Comparison of ENCODE assay signal across 23 mouse cellular contexts in the genomic region with DNA sequence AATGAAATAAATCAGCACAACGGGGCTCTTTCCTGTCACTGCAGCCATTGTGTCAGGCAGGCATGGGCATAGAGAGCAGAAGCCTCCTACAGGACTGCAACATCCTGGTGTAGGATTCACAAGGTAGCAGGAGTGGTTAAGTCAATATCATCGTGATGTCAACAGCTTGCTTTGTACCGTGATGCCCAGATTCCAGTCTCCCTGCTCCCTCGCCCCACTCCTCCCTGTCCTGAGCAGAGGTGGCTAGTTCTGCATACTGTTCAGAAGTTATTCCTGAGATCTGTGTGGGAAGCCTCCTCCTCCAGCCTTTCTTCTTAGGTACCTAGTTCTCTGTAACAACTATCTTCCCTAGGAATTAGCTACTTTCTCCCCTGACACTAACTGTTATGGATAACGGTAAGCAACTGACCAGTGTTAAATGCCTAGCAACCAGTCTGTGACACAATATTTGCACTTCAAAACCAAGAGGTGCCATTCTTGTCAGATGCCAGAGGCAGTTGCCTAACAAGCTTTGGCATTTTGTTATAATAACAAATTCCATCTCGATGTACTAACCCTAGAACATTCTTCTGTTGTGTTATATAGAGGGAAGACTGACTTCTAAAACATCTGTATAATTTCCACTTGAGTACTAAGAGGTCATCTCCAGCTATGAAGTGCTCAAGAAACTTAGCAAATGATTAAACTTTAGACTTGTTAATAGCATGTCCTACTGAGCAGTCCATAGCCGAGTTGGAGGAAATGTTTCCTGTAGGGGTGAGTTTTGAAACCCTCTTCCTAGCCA. TPM values are rescaled to one million over a fixed set of nuclear protein-coding genes. Genes with fewer than 3 reads are reported as not detected.
DNase-seq lines count a peak whose midpoint lies in the region; ATAC-seq and TF ChIP-seq lines count a peak whose summit lies in the region.
"Had no signal": no experiment of that assay in that cellular context is flagged by ENCODE, and none has a peak within 500 bp of the region (broad histone marks: within the 10 kb centered on the region; RNA-seq: fewer than 3 reads in every experiment).

No protein-coding gene starts in this region.

- H3K27me3 ChIP-seq in lung, postnatal 0 days (replicated peaks; ENCODE audit: insufficient read depth, low read length), result no peaks in the 10 kb centered on the region
- no peaks in the 10 kb centered on the region for H3K27me3 ChIP-seq in Patski
- H3K27me3 ChIP-seq in midbrain, embryonic 15.5 days (replicated peaks), result no peaks in the 10 kb centered on the region
- H3K27me3 ChIP-seq: embryonic facial prominence, embryonic 13.5 days; forebrain, embryonic 12.5 days had no signal

- H3K9ac ChIP-seq in lung, postnatal 0 days (replicated peaks; ENCODE audit: low read depth), result no peak overlapping the region
- no peak overlapping the region for H3K9ac ChIP-seq in midbrain, embryonic 15.5 days
- H3K9ac ChIP-seq: embryonic facial prominence, embryonic 13.5 days; forebrain, embryonic 12.5 days; hindbrain, embryonic 14.5 days had no signal

- H3K4me1 ChIP-seq in lung, postnatal 0 days (ENCODE audit: insufficient read depth, low read depth, low read length), result no peaks in the 10 kb centered on the region
- H3K4me1 ChIP-seq in midbrain, embryonic 15.5 days, result no peaks in the 10 kb centered on the region
- H3K4me1 ChIP-seq: embryonic facial prominence, embryonic 13.5 days; forebrain, embryonic 12.5 days; hindbrain, embryonic 10.5 days had no signal

- H3K4me3 ChIP-seq in lung, postnatal 0 days (ENCODE audit: low read depth, low read length), result no peak overlapping the region
- no peak overlapping the region for H3K4me3 ChIP-seq in midbrain, embryonic 15.5 days
- H3K4me3 ChIP-seq: embryonic facial prominence, embryonic 13.5 days; forebrain, embryonic 12.5 days; heart, embryonic 10.5 days; hindbrain, embryonic 10.5 days had no signal

- H3K27ac ChIP-seq in lung, postnatal 0 days (ENCODE audit: low read length), result peak overlapping the region; percentile 43
- no peak overlapping the region for H3K27ac ChIP-seq in midbrain, embryonic 15.5 days
- H3K27ac ChIP-seq: embryonic facial prominence, embryonic 13.5 days; forebrain, embryonic 12.5 days; heart, embryonic 10.5 days; hindbrain, embryonic 10.5 days; hindbrain, embryonic 14.5 days had no signal

- POLR2A ChIA-PET in Patski (lab: Charles Lee), result no interaction called here

- CTCF ChIA-PET in Patski (lab: Charles Lee), result interaction anchor here (1.3 to 2.5 kb wide), 3 partner anchors 12 to 425 kb away, joined by 3 to 8 read pairs (median 5); partner anchors contain the start of gene Msh3

- no peak for DNase-seq in frontal cortex, postnatal 36 days (ENCODE audit: low spot score in 2 of 2)
- DNase-seq in lung, postnatal 0 days (ENCODE audit: low spot score), result peak; percentile 80
- DNase-seq in lung, postnatal 14 days, result no peak
- no peak for DNase-seq in Patski (ENCODE audit: low read depth, low spot score)
- peak; percentile 42 for DNase-seq in lung, postnatal 36 days
- DNase-seq: adrenal gland, postnatal 10 days; B cell, adult 2 months; cerebellum, adult 18-20 months; cerebellum, adult 9-11 months; cerebellum, postnatal 36 days; gastrocnemius, postnatal 36 days; heart, adult 18-20 months; heart, postnatal 14 days had no signal

- in situ Hi-C loops in Patski (cut with MboI; ENCODE audit: low pct_unique_long_range_greater_than_20kb), result loop anchor here (25.0 kb wide), 1 partner anchor 107 kb away; no protein-coding TSS in a partner anchor

- TF ChIP-seq CTCF in lung, postnatal 0 days (IDR thresholded peaks at IDR 0.05), result no peak
- TF ChIP-seq CTCF in Patski (IDR thresholded peaks at IDR 0.05), result no peak

- peak; percentile 99 for TF ChIP-seq EP300 in lung, postnatal 0 days (IDR thresholded peaks at IDR 0.05)

- ATAC-seq in frontal cortex, adult (ENCODE audit: low TSS enrichment), result peak; percentile 86
- peak; percentile 89 for ATAC-seq in lung, postnatal 0 days
- ATAC-seq in Patski, result peak; percentile 84
- ATAC-seq in midbrain, embryonic 15.5 days (replicated peaks), result no peak
- ATAC-seq: CD4-positive, CD25-positive, alpha-beta regulatory T cell, adult 4 months; forebrain, embryonic 16.5 days had no signal

- no peak overlapping the region for H3K4me2 ChIP-seq in lung, postnatal 0 days (replicated peaks; ENCODE audit: low read depth, low read length)
- no peak overlapping the region for H3K4me2 ChIP-seq in midbrain, embryonic 15.5 days
- H3K4me2 ChIP-seq: embryonic facial prominence, embryonic 13.5 days; forebrain, embryonic 12.5 days; hindbrain, embryonic 14.5 days had no signal

- H3K9me3 ChIP-seq in lung, postnatal 0 days (ENCODE audit: low read length), result no peaks in the 10 kb centered on the region
- no peaks in the 10 kb centered on the region for H3K9me3 ChIP-seq in midbrain, embryonic 15.5 days
- H3K9me3 ChIP-seq: embryonic facial prominence, embryonic 13.5 days; forebrain, embryonic 12.5 days; G1E; heart, embryonic 10.5 days; hindbrain, embryonic 10.5 days had no signal

- H3K36me3 ChIP-seq in lung, postnatal 0 days (ENCODE audit: insufficient read depth, low read length), result no peaks in the 10 kb centered on the region
- H3K36me3 ChIP-seq in midbrain, embryonic 15.5 days (replicated peaks), result no peaks in the 10 kb centered on the region
- H3K36me3 ChIP-seq: embryonic facial prominence, embryonic 13.5 days; forebrain, embryonic 12.5 days; G1E; heart, embryonic 10.5 days; hindbrain, embryonic 10.5 days had no signal

- WGBS in lung, postnatal 0 days, result 36% methylated on average over 7 of the region's 7 CpGs
- WGBS in midbrain, embryonic 15.5 days, result 84% methylated on average over 7 of the region's 7 CpGs

RNA-seq across cellular contexts. Expression of gene Ckmt2, which starts 53.5 kb away (rescaled TPM):
- polyA plus RNA-seq in lung, postnatal 0 days (2015; fragmentation: Nextera tagmentation; extraction: Ambion mirVana), result 0.20 and 0.44 TPM in 2 replicates
- polyA plus RNA-seq in Patski (2021), result not detected
- polyA plus RNA-seq in midbrain, embryonic 15.5 days (2015; fragmentation: Nextera tagmentation; extraction: Ambion mirVana), result not detected in 2 replicates
- polyA plus RNA-seq: CD4-positive, CD25-positive, alpha-beta regulatory T cell, adult 4 months; embryonic facial prominence, embryonic 13.5 days; forebrain, embryonic 12.5 days; forebrain, embryonic 16.5 days; G1E; hindbrain, embryonic 10.5 days had no signal

Comparison
In these comparisons a context has a peak if more than half of its experiments do, and no peak if none do; other contexts are left out.
1. DNase-seq: peak in lung, postnatal 0 days (single experiment) and lung, postnatal 36 days (single experiment); none in frontal cortex, postnatal 36 days (0 of 2), lung, postnatal 14 days (single experiment) and Patski (single experiment).